Mouse (Mus musculus): Measurements from ENCODE around the gene Olfr1257.

GRCm38 (mm10) chr2:89849230-89849629 lies 29.0 kb upstream of the Olfr1257 start:
- TF ChIP-seq GATA1 (IDR thresholded peaks at IDR 0.05; ENCODE audit: borderline replicate concordance, low read length) (no peak), FLI1 (IDR thresholded peaks at IDR 0.05; ENCODE audit: low read length) (no peak)
